Mouse (Mus musculus) C2C12 (cell line): ENCODE data around the gene Ly9.

Experiments used
- CTCF ChIP-seq: IDR thresholded peaks from one replicate; pipeline ENCODE4 v1.5.1; 2011; ENCODE audit not compliant: control insufficient read depth, insufficient read depth, insufficient read length
- USF1 ChIP-seq: IDR thresholded peaks from one replicate; pipeline ENCODE4 v1.6.1; 2011; ENCODE audit warnings: low read depth, mild to moderate bottlenecking, control low read depth, moderate library complexity

DNA sequence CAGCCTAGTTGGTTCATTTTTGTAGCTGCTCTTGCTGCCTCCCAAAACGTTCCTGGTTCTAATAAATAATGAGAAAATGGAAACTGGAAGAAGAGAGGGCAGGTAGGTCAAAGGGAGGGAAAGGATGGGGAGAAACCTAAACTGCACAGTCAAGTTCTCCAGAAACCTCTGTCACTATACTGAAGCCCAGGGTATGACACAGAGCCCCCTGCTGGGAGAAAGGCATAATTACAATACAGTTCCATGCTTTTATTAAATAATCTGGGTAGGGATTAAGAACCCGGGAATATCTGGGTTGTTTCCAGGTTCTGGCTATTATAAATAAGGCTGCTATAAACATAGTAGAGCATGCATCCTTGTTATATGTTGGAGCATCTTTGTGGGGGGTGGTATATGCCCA lies 6.8 kb upstream of the Ly9 start:
- TF ChIP-seq USF1, result no peak
- no peak for TF ChIP-seq CTCF
